Mouse (Mus musculus) midbrain, embryonic 12.5 days (tissue): ENCODE measurements around the gene Fam227a. TPM values are rescaled to one million over a fixed set of nuclear protein-coding genes. Genes with fewer than 3 reads are reported as not detected.

ENCODE experiments used
- ATAC-seq: fragments of 200-750 bp; cut with Nextera tagmentation; 2 replicates; pipeline ENCODE4 v1.8.0; 2017; ENCODE audit warnings: low read depth, moderate TSS enrichment, moderate library complexity; ENCODE audit not compliant: low FRiP score
- H3K27ac ChIP-seq: fragments of 300-500 bp; sonication (generic); replicated peaks from 2 replicates; pipeline ENCODE4 v1.5.1; 2016; ENCODE audit warnings: mild to moderate bottlenecking
- H3K27me3 ChIP-seq: fragments of 300-500 bp; sonication (generic); 2 replicates; pipeline ENCODE4 v1.6.1; 2016; ENCODE audit warnings: mild to moderate bottlenecking
- H3K36me3 ChIP-seq: fragments of 300-500 bp; sonication (generic); 2 replicates; pipeline ENCODE4 v1.6.1; 2016
- H3K4me1 ChIP-seq: fragments of 300-500 bp; sonication (generic); 2 replicates; pipeline ENCODE4 v1.6.1; 2016
- H3K4me2 ChIP-seq: fragments of 300-500 bp; sonication (generic); replicated peaks from 2 replicates; pipeline ENCODE4 v1.6.1; 2016; ENCODE audit warnings: mild to moderate bottlenecking, moderate library complexity
- H3K4me3 ChIP-seq: fragments of 300-500 bp; sonication (generic); 2 replicates; pipeline ENCODE4 v1.5.1; 2016; ENCODE audit warnings: mild to moderate bottlenecking
- H3K9ac ChIP-seq: fragments of 300-500 bp; sonication (generic); replicated peaks from 2 replicates; pipeline ENCODE4 v1.6.1; 2016; ENCODE audit warnings: mild to moderate bottlenecking, moderate library complexity
- H3K9me3 ChIP-seq: fragments of 300-500 bp; sonication (generic); 2 replicates; pipeline ENCODE4 v1.6.1; 2016; ENCODE audit warnings: mild to moderate bottlenecking
- WGBS: fragments of 180-500 bp; shearing (Covaris S2); methylation state at CpG from one replicate; pipeline ENCODE4 v1.1.7; 2016; 5-methylcytosine and 5-hydroxymethylcytosine counted together
- polyA plus RNA-seq: library from polyadenylated mRNA; unstranded; fragments of >200 nt; fragmentation: Nextera tagmentation; extraction: Ambion mirVana; gene quantifications from 2 replicates; pipeline ENCODE4 v1.2.1, GENCODE M21; 2016

Fam227a gene
- polyA plus RNA-seq, 1 experiment from 2014 or later, result 5.4 TPM

GRCm38 (mm10) chr15:79648130-79648529 lies 10.6 kb downstream of the Fam227a start:
- H3K27ac ChIP-seq, result no peak overlapping the region
- H3K9me3 ChIP-seq, result no peaks in the 10 kb centered on the region
- no peaks in the 10 kb centered on the region for H3K27me3 ChIP-seq
- H3K4me3 ChIP-seq, result no peak overlapping the region
- no peak overlapping the region for H3K9ac ChIP-seq
- no peaks in the 10 kb centered on the region for H3K4me1 ChIP-seq
- WGBS, result 91% methylated on average over 12 of the region's 12 CpGs
- no peak for ATAC-seq
- no peak overlapping the region for H3K4me2 ChIP-seq
- H3K36me3 ChIP-seq, result peaks cover 54% of the 10 kb centered on the region

- Histone ChIP-seq H3K27me3 (no peaks in the 10 kb centered on the region), H3K4me1 (no peaks in the 10 kb centered on the region), H3K4me2 (no peak overlapping the region), H3K36me3 (peaks cover 68% of the 10 kb centered on the region), H3K9ac (no peak overlapping the region), H3K27ac (no peak overlapping the region), H3K9me3 (no peaks in the 10 kb centered on the region), H3K4me3 (no peak overlapping the region)
- ATAC-seq, result no peak
- 91% methylated on average over 2 of the region's 2 CpGs for WGBS
Measured at GRCm38 (mm10) chr15:79645483-79645882, 13.3 kb downstream of the Fam227a start.

GRCm38 (mm10) chr15:79641135-79641817 lies 17.5 kb downstream of the Fam227a start:
- no peak overlapping the region for H3K9ac ChIP-seq
- no peak for ATAC-seq
- H3K4me1 ChIP-seq, result no peaks in the 10 kb centered on the region
- no peak overlapping the region for H3K4me2 ChIP-seq
- 81% methylated on average over 11 of the region's 12 CpGs for WGBS
- H3K27ac ChIP-seq, result no peak overlapping the region
- no peaks in the 10 kb centered on the region for H3K27me3 ChIP-seq
- peaks cover 67% of the 10 kb centered on the region for H3K36me3 ChIP-seq
- no peak overlapping the region for H3K4me3 ChIP-seq
- H3K9me3 ChIP-seq, result no peaks in the 10 kb centered on the region

- no peaks in the 10 kb centered on the region for H3K9me3 ChIP-seq
- no peak overlapping the region for H3K9ac ChIP-seq
- H3K27me3 ChIP-seq, result no peaks in the 10 kb centered on the region
- H3K4me1 ChIP-seq, result no peaks in the 10 kb centered on the region
- H3K4me2 ChIP-seq, result no peak overlapping the region
- H3K4me3 ChIP-seq, result no peak overlapping the region
- H3K27ac ChIP-seq, result no peak overlapping the region
- no peak for ATAC-seq
- WGBS, result 74% methylated on average over 2 of the region's 2 CpGs
- peaks cover 92% of the 10 kb centered on the region for H3K36me3 ChIP-seq
Measured at GRCm38 (mm10) chr15:79630471-79630870, 28.3 kb downstream of the Fam227a start.

GRCm38 (mm10) chr15:79619770-79620414 lies 38.9 kb downstream of the Fam227a start:
- Histone ChIP-seq H3K27ac (no peak overlapping the region), H3K9me3 (no peaks in the 10 kb centered on the region; the same call in 1 of the 2 replicates), H3K27me3 (no peaks in the 10 kb centered on the region), H3K9ac (no peak overlapping the region), H3K4me1 (no peaks in the 10 kb centered on the region), H3K4me3 (no peak overlapping the region), H3K4me2 (no peak overlapping the region), H3K36me3 (peaks cover 93% of the 10 kb centered on the region)
- no peak for ATAC-seq
- 81% methylated on average over 11 of the region's 11 CpGs for WGBS

GRCm38 (mm10) chr15:79618456-79618855 lies 40.3 kb downstream of the Fam227a start:
- no peak for ATAC-seq
- Histone ChIP-seq H3K9me3 (no peaks in the 10 kb centered on the region), H3K27ac (no peak overlapping the region), H3K9ac (no peak overlapping the region), H3K27me3 (no peaks in the 10 kb centered on the region), H3K36me3 (peaks cover 90% of the 10 kb centered on the region), H3K4me1 (no peaks in the 10 kb centered on the region), H3K4me2 (no peak overlapping the region), H3K4me3 (no peak overlapping the region)
- 93% methylated on average over 7 of the region's 7 CpGs for WGBS

GRCm38 (mm10) chr15:79617135-79617534 lies 41.6 kb downstream of the Fam227a start:
- no peak for ATAC-seq
- no peak overlapping the region for H3K4me2 ChIP-seq
- no peak overlapping the region for H3K4me3 ChIP-seq
- H3K27me3 ChIP-seq, result no peaks in the 10 kb centered on the region
- H3K36me3 ChIP-seq, result peaks cover 90% of the 10 kb centered on the region
- WGBS, result 87% methylated on average over 11 of the region's 11 CpGs
- H3K27ac ChIP-seq, result no peak overlapping the region
- H3K9me3 ChIP-seq, result no peaks in the 10 kb centered on the region
- H3K9ac ChIP-seq, result no peak overlapping the region
- no peaks in the 10 kb centered on the region for H3K4me1 ChIP-seq

GRCm38 (mm10) chr15:79616729-79617128 lies 42.0 kb downstream of the Fam227a start:
- no peaks in the 10 kb centered on the region for H3K27me3 ChIP-seq
- H3K4me1 ChIP-seq, result no peaks in the 10 kb centered on the region
- WGBS, result 81% methylated on average over 5 of the region's 5 CpGs
- no peak overlapping the region for H3K27ac ChIP-seq
- no peaks in the 10 kb centered on the region for H3K9me3 ChIP-seq
- no peak for ATAC-seq
- H3K9ac ChIP-seq, result no peak overlapping the region
- H3K4me2 ChIP-seq, result no peak overlapping the region
- no peak overlapping the region for H3K4me3 ChIP-seq
- H3K36me3 ChIP-seq, result peaks cover 87% of the 10 kb centered on the region

- H3K4me2 ChIP-seq, result no peak overlapping the region
- no peaks in the 10 kb centered on the region for H3K27me3 ChIP-seq
- no peak overlapping the region for H3K4me3 ChIP-seq
- H3K27ac ChIP-seq, result no peak overlapping the region
- H3K4me1 ChIP-seq, result no peaks in the 10 kb centered on the region
- WGBS, result 90% methylated on average over 7 of the region's 7 CpGs
- H3K36me3 ChIP-seq, result peaks cover 85% of the 10 kb centered on the region
- no peak overlapping the region for H3K9ac ChIP-seq
- H3K9me3 ChIP-seq, result no peaks in the 10 kb centered on the region
- ATAC-seq, result no peak
Measured at GRCm38 (mm10) chr15:79615501-79615900, 43.3 kb downstream of the Fam227a start.

GRCm38 (mm10) chr15:79609226-79609625 lies 49.5 kb downstream of the Fam227a start:
- 95% methylated on average over 2 of the region's 2 CpGs for WGBS
- Histone ChIP-seq H3K4me3 (no peak overlapping the region), H3K4me2 (no peak overlapping the region), H3K9me3 (no peaks in the 10 kb centered on the region; the same call in 1 of the 2 replicates), H3K4me1 (peaks cover 6% of the 10 kb centered on the region), H3K27ac (no peak overlapping the region), H3K9ac (no peak overlapping the region), H3K27me3 (peaks cover 11% of the 10 kb centered on the region), H3K36me3 (peaks cover 32% of the 10 kb centered on the region)
- no peak for ATAC-seq

- Histone ChIP-seq H3K27ac (no peak overlapping the region), H3K36me3 (peaks cover 25% of the 10 kb centered on the region)
Measured at GRCm38 (mm10) chr15:79608214-79608613, 50.5 kb downstream of the Fam227a start.

GRCm38 (mm10) chr15:79607757-79608156 lies 51.0 kb downstream of the Fam227a start:
- WGBS, result 54% methylated on average over 2 of the region's 2 CpGs

More at GRCm38 (mm10) chr15:79608214-79608613, 50.5 kb downstream of the Fam227a start:
- H3K4me2 ChIP-seq, result no peak overlapping the region
- H3K4me3 ChIP-seq, result no peak overlapping the region
- WGBS, result 87% methylated on average over 7 of the region's 7 CpGs
- no peaks in the 10 kb centered on the region; the same call in 1 of the 2 replicates for H3K9me3 ChIP-seq
- peaks cover 16% of the 10 kb centered on the region for H3K27me3 ChIP-seq
- peaks cover 6% of the 10 kb centered on the region for H3K4me1 ChIP-seq
- no peak for ATAC-seq
- H3K9ac ChIP-seq, result no peak overlapping the region

More at GRCm38 (mm10) chr15:79607757-79608156, 51.0 kb downstream of the Fam227a start:
- H3K4me2 ChIP-seq, result no peak overlapping the region
- H3K27me3 ChIP-seq, result peaks cover 16% of the 10 kb centered on the region
- no peak overlapping the region for H3K27ac ChIP-seq
- no peaks in the 10 kb centered on the region; the same call in 1 of the 2 replicates for H3K9me3 ChIP-seq
- ATAC-seq, result no peak
- peaks cover 21% of the 10 kb centered on the region for H3K36me3 ChIP-seq
- no peak overlapping the region for H3K9ac ChIP-seq
- peaks cover 6% of the 10 kb centered on the region for H3K4me1 ChIP-seq
- H3K4me3 ChIP-seq, result no peak overlapping the region
